Mouse (Mus musculus) urinary bladder, postnatal 36 days (tissue): ENCODE data around the gene En2.

ENCODE experiments used
- DNase-seq, 2 experiments: peaks; one replicate each; pipeline ENCODE4 v3.0.0; 2022; ENCODE audit warnings: low spot score in 2 of 2, mixed read lengths in 1 of 2

The En2 gene

DNA sequence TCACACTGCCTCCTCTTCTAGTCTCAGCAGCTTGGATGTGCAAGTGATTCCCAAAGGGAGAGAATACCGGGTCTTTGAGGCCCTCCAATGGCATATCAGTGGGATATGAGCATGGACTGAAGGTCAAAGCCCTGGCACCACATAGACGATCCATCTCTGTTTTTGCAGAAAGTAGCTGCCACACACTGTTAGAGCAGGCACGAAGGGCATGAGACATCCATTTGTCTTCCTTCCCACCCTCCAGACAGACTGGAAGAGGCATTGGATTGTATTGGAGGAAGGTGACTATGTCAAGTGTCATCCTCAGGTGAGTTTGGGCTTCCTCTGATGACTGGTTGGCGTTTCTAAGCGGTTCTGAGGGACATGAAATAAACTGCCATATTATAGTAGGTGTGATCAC lies 12.8 kb downstream of the En2 start:
- no peak for DNase-seq

DNA sequence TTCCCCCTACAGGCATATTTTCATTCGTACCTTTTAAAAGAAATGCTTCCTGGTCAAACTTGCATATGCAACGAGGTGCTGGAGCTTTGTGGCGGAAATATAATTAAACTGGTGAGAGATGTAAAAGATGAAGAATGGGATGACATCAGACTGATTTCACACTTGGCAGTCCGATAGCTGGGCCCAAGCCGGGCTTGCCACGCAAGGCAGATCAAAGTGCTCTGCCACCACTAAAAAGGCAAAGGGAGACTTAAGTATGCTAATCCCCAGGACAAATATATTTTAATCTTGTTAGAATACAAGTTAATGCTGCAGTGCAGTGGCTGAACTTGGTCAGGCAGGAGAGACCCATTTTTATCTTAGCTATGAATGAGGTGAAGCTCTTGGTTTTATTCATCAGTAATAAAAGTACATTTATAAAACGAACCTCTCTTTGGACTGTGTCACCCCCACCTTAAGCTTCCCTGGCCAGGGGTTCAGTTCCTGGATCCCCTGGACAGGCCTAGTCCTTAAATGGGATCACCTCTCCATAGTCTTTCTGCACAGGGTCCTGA lies 13.8 kb downstream of the En2 start:
- no peak for DNase-seq

DNA sequence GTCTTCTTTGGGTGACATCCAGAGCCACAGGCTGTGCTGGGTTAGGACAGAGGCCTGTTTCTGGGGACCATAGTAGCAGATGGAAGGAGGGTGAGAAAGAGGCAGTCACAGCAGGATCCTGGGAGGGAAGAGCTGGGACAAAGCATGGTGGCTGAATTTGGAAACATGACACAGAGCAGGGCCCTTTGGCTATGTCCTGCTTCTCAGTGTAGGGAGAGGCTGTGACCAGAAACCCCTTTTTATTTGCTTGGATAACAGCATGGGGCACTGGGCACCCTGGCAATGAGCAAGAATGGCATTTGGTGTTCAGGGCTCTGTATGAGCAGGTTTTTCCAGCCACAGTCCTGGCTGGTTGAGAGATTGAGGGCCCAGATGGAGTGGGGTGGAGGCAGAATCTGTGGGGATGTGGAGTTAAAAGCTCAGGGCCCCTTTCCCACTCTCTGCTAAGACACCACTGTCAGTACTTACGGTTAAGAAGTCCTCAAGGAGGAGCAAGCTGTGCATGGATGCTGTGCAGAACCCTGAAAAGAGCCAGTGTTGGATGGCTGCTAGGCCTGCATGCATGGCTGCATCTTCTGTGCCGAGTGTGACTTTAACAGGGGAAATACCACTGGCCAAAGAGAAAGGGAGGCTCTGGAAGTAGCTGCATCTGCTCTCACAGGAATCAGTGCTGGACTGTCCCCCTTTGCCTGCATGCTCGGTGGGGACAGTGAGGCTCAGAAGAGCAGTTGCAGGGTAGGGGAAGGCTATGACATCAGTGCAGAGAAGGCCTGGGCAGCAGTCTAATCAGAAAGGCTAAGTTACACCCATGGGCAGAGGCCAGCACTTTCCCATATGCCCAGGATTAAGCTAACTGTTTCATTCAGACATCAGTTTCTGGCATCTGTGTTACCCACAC lies 26.0 kb downstream of the En2 start:
- DNase-seq: no peak

DNA sequence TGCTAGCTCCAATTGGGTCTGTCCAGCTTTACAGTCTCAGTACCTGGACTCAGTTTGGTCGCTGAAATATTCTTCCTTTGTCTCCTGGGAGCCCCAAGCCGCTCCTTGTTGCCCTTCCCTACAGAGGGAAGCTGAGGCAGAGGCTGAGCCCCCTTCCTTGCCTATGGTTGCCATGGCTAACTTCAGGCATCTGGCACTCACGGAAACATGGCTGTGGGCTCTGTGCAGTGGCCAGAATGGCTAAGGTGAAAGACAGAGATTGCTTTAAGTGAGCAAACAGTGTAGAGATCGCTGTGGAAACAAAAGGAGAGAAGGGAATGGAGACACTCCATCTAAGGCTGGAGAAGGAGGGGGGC lies 26.6 kb downstream of the En2 start:
- no peak for DNase-seq

DNA sequence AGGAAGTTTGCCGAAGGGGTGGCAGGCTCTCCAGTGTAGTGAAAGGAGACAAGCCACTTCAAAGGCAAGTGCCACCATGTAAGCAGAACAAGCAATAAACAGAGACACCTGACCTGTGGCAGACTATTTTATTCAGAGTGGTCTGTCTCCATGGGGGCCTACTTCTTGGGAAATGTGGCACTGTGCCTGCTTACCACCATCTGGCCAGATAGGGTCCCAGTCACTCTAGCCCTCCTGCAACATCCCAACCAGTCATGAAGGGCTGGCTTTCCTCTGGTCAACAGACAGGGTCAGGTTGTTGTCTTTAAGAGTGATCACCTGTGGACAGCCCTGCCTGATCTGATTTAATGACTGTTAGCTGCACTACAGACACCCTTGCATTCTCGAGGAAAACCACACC lies 30.0 kb downstream of the En2 start:
- DNase-seq: no peak

DNA sequence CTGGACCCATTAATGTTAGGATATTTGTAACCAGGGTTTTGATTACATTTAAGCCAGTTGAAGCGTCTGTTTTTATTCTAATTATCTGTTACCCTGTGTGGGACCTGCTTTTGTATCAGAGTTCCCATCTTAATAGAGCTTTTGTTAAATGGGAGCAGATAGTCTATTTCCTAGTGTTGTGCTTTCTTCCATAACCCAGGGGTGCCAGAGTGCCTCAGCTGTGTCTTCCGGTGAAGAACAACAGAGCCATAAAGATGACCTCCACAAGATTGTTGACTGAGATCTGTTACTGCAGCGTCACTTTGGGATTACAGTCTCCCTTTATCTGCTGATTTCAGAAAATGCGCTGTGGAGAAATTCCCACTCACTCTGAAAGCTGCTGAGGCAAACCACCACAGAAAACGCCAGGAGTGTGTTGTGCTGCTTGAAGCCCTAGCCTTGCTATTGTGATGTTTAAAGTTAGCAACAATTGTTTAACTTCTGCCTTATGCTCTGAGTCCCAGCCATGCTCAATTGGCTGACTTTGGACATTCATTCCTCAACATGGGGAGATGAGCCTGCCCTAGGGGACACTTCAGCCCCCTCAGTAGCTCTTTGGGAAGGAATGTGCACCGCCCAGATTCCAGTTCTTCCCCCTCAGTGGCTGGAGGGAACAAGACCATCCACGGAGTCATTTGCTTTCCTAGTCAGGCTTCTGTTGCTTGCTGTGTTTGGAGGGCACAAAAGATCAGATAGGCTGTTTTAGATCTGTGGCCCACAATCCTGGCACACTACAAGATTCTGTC lies 33.8 kb downstream of the En2 start:
- no peak for DNase-seq

DNA sequence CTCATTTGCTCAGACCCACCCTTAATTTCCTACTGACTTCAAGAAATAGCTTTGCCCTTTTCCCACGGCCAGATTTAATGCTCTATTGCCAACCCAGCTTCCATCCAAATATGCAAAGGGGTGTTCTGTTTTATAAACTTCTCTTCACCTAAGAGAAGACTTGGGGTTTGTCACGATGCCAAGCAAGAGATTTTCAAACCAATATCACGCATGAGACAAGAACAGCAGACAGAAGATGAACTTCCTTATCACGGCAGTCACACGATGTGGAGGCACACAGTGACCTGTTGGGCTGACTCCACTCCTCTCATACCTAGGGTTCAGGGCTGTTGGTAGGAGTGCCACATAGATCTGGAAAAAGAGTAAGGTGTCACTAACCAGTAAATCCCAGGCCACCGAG lies 37.6 kb downstream of the En2 start:
- no peak for DNase-seq

DNA sequence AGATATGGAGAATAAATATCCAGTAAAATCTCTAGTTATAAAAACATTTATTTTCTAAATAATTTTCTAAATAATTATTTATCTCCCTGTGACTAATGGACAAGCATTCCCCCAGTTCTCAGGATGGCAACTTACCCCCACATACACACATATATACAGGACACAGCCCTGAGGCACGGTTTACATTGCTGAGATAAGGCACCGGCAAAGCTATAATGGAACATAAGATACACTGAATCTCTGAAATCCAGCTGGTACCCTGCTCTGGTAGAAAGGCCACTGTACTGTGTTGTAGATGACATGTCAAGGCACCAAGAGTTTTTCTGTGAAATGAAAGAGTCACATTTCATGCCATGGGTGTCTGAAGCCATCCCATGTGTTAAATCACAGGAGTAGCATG lies 39.2 kb downstream of the En2 start:
- DNase-seq: no peak

DNA sequence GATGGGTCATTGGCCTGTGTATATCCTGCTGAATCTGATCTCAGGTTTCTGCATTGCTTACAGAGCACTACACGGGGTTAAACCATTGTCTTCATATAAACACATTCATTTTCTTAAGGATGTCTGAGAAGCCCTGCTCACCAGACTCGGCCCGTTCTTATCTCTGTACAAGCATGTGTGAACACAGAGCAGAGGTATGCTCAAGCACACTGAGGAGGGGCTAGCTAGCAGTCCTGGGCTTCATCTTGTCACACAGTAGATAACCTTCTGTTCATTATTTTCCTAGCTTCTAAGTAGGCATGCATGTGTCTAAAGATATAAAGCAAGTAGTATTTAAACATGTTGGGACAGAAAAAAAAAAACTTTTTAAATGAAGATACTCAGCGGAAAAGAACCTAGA lies 41.0 kb downstream of the En2 start:
- DNase-seq: no peak

DNA sequence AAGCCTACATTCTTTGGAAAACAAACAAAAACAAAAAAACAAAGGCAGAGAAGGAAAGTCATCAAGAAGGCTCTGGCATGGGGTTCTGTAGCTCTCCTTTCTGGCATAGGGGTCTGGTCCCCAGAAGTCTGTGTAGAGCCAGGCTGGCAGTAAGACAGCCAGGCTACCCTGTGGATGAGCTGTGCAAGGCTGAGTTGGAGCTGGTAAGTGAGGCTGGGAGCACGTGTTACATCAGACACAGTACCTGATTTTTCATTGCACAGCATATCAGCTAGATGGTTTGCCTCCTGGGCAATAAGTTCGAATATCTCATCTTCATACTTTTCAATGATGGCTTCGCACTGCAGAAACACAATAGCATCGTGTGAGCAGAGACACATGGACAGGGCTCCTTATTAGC lies 41.5 kb downstream of the En2 start:
- DNase-seq: no peak

DNA sequence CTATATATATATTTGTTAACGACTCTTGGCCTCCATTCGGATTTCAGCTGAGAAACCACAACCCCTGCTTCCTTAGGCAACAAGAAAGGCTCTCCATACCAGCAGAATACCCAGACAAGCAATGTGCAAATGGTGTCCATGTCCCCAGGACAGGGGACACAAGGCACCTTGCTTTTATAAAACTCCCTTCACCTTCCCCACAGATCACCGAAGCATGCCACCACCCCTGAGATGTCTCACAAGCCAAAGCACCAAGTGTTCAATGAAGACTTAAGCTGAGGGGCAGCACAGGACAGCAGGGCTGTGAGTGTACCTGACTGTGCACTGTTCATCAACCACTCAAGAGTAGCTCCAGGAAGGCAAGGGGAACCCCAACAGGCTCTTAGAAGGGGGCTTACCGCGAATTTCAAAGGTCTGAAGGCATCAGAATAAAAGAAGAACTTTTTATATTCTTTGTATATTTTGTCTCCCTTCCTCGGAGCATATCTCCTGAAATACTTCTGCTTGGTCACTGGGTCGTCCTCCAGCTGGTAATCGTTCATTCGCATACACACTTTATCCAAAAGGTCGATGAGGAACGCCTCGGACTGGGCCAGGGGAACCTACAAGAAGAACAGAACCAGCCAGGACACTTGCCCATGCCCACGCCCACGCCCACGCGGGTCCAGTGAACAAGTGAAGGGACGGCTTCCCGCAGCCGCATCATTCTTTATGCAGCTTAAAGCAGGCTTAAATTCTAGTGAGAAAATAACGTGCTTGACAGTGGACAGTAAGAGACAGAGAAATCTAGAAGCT lies 43.4 kb downstream of the En2 start:
- DNase-seq: no peak

DNA sequence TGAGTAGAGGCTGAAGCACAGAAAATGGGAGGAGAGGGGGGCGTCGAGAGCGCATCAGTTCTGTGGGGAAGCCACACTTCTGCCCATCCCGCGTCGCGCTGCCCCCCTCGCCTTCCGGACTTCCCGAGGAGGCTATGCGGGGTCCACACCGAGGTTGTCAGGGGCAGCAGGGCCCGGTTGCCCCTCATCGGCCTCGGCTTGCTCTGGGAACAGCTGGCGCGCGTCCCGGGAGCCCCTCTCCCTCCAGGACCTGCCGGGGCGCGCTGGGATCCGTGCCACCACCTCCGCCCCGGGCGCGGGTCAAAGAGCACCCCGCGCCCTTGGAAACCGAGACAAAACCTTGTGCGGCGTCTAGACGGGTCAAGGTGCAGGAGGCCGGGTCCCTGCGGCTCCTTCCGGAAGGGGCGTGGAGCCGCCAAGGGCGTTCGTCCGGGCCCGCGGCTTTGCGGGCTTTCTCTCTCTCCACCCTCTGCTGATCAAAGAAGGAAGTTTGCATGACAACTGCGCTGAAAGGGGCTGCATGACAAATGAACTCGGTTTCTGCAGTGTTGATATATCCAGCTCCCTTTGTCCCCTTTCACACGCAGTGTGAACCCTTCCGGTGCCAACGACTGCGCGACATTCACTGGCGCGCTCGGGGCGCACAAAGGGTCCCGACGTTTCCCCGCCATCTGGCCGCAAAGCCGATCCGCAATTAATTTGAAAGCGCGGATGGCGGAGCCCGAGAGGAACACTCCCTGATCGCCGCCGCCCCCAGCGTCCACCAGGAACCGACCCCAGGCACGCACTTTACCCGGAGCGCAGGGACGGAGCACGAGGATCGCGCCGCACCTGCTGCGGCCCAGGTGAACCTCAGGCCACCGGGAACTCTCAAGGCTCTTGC lies 44.3 kb downstream of the En2 start:
- no peak for DNase-seq

DNA sequence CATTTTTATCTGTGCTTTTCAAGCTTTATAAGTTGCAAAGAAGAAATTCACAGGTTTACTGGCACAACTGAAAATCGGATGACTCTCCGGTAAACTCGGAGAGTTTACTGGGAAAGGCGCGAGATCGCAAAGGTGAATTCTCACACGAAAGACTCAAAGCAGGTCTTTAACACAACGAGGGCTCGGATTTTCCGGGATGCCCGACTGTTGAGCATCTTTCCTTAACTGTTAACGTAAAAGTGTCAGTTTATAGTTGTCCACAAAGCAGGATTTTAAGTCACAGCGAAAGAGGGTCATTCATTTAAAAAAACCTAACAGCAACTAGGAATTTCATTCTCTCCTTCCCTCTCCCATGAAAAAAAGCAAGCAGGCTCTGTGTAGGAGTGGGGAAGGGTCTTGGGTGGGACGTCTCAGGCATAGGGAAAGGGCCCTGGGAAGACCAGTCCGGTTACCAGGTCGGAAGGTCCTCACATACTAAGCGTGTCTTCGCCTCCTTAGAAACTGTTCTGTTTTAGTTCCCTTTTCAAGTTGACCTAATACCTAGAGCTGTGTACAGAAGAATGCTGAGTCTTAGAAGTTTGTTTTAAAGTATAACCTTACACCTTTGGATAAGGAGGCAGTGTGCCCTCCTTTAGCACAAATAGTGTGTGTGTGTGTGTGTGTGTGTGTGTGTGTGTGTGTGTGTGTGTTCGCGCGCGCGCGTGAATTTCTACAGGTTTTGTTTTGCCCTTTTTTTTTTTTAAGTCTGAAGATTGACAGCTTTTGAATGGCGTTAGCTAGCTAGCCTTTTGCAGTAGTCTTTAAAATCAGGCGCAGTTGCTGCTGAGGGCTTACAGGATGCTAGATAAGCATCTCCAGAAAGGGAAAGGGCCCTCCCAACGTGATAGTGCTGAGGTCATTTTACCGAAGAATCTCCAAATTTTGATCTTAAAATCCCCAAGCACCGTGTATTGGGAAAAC lies 45.4 kb downstream of the En2 start:
- DNase-seq: no peak

DNA sequence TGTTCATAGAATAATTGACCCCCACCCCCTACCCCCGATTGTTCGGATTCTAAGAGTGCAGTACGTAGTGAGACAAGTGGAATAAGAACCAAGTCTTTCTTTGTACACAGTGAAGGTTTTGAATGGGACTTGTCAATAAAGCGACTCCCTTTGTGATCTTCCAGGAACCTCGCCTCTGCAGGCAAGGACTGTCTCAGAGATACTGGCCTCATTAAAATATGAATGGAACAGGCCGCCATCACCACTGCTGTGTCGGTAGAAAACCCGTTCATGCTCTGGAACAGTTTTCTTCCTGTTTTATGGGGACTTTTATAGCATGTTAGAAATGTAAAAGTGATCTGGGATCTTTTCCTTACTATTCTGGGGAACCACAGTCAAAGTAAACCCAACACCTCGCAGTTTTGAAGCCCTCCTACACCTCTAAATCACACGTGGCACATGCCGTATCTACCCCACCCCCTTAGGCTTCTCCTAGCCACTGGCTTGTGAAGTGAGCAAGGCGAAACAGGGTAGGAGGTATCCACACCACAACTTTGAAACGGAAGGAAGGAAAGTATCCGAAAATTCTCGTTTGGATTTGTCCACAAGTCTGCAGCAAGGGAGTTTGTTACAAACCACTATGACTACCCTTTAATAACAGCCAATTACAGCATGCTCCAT lies 46.3 kb downstream of the En2 start:
- DNase-seq: no peak

DNA sequence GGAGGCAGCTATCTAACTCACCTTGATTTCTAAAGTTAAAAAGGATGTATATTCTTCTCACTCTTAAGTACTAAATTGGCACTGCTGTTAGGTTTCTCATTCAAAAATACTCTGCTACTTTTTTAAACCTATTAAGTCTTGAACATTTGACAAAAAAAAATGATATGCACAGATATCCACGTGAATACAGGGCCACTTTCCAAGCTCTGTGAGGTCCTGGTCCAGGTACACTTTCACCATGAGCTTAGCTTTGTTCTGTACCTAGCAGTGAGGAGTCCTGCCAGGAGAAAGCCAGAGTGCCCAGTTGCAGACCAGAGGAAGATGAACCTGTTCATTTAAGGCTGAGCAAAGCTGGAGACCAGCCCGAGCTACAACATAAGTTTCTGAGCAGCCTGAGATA lies 47.9 kb downstream of the En2 start:
- no peak for DNase-seq

DNA sequence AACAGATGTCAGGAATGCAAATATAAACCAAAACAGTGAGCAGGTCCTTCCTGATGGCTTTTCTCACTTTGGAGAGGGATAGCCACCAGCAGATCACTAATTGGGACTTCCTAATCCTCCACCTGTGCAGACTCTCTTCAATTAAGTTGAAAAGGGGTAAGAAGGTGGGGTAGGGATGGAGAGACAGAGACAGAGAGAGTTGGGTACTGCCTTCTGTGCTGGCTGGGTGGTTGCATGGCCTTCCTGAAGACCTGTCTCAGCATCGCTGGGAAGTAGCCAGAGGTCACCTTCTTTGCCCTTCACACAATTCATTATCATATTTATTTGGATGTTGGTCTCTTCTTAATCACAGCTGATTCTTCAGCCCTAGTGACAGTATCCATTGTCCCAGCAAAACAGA lies 54.1 kb downstream of the En2 start:
- no peak for DNase-seq
